Mouse (Mus musculus) heart, adult 2 months (tissue): ENCODE data around the gene Msi1. TPM values are rescaled to one million over a fixed set of nuclear protein-coding genes. Genes with fewer than 3 reads are reported as not detected.

Experiments used
- DNase-seq, 2 experiments: peaks; one replicate each; pipeline ENCODE4 v3.0.0; 2021
- H3K27ac ChIP-seq: fragments of 200-600 bp; 2 replicates; pipeline ENCODE4 v1.8.1; 2022
- H3K27me3 ChIP-seq: fragments of 200-500 bp; 2 replicates; pipeline ENCODE4 v1.6.1; 2012; ENCODE audit warnings: mild to moderate bottlenecking, low read length, inconsistent platforms, mixed read lengths; ENCODE audit not compliant: control insufficient read depth, insufficient read depth
- H3K36me3 ChIP-seq: fragments of 200-500 bp; 2 replicates; pipeline ENCODE4 v1.6.1; 2012; ENCODE audit warnings: low read length, inconsistent platforms; ENCODE audit not compliant: control insufficient read depth, insufficient read depth
- H3K4me1 ChIP-seq: fragments of 200-500 bp; 2 replicates; pipeline ENCODE4 v1.6.1; 2011; ENCODE audit warnings: low read length; ENCODE audit not compliant: control insufficient read depth, insufficient read depth
- H3K4me3 ChIP-seq: fragments of 200-600 bp; 2 replicates; pipeline ENCODE4 v1.8.1; 2022
- H3K79me2 ChIP-seq: fragments of 200-500 bp; replicated peaks from 2 replicates; pipeline ENCODE4 v1.6.1; 2012; ENCODE audit warnings: mild to moderate bottlenecking, inconsistent platforms, low read length, moderate library complexity, mixed read lengths; ENCODE audit not compliant: control insufficient read depth, insufficient read depth
- H3K9ac ChIP-seq: fragments of 200-500 bp; 2 replicates; pipeline ENCODE4 v1.6.1; 2012; ENCODE audit warnings: low read depth, mild to moderate bottlenecking, control low read depth, inconsistent platforms, low read length, mixed read lengths
- CTCF ChIP-seq: fragments of 200-600 bp; IDR thresholded peaks from 2 replicates; pipeline ENCODE4 v1.8.1; 2022; ENCODE audit warnings: antibody characterized with exemption, mild to moderate bottlenecking, moderate library complexity
- EP300 ChIP-seq: fragments of 200-500 bp; IDR thresholded peaks from 2 replicates; pipeline ENCODE4 v1.6.1; 2011; ENCODE audit warnings: low read depth, low read length, control low read depth; ENCODE audit not compliant: insufficient read depth
- POLR2A ChIP-seq: fragments of 200-500 bp; IDR thresholded peaks from 2 replicates; pipeline ENCODE4 v1.6.1; 2011; ENCODE audit warnings: mild to moderate bottlenecking, low read depth, low read length, control low read depth; ENCODE audit not compliant: insufficient read depth
- WGBS: fragments of 180-500 bp; shearing (Covaris S2); methylation state at CpG from one replicate; pipeline ENCODE4 v1.1.7; 2018; 5-methylcytosine and 5-hydroxymethylcytosine counted together
- intact Hi-C: fragments of 180-260 bp; cut with DNase I; formaldehyde crosslinking; loops from one replicate; pipeline ENCODE4 v1.15.1; 2025
- polyA plus RNA-seq: library from polyadenylated mRNA; depleted of rRNA; stranded (reverse); fragments of >200 nt; gene quantifications from 2 replicates; pipeline ENCODE4 v1.2.3, GENCODE M21; 2012
- total RNA-seq, 2 experiments: library from RNA; stranded (reverse); gene quantifications; 2 replicates each; pipeline ENCODE4 v1.2.3; 2021

Msi1 gene
- total and polyA plus RNA-seq, 3 experiments = 0.55 to 0.99 (median 0.61) TPM

DNA sequence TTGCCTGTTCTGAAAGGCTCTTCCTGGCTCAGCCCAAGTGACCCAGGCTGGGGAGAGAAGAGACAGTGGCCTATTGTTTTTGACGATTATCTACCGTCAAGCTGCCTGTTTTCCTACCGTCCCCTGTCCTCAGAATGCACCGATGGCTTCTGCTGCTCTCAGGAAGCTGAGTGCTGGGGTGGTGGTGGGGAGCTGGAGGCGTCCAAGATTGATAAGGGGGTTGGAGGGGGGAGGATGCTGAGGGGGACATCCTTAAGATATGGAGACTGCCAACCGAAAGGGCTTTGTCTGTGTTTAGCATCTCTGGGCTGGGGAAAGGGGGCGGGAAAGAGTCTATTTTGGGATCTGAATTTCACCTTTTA is 2.5 kb downstream of the Msi1 start:
- no peak for TF ChIP-seq CTCF
- no peak for TF ChIP-seq POLR2A
- no peak for TF ChIP-seq EP300
- WGBS = 42% methylated on average over 7 of the region's 7 CpGs
- peaks cover 17% of the 10 kb centered on the region for H3K27me3 ChIP-seq
- no peak overlapping the region for H3K9ac ChIP-seq
- intact Hi-C loops = no loop called here
- H3K27ac ChIP-seq = no peak overlapping the region
- no peak overlapping the region for H3K4me3 ChIP-seq
- H3K36me3 ChIP-seq = no peaks in the 10 kb centered on the region
- no peaks in the 10 kb centered on the region for H3K79me2 ChIP-seq
- H3K4me1 ChIP-seq = no peaks in the 10 kb centered on the region
- no peak for DNase-seq

- DNase-seq = no peak
- TF ChIP-seq EP300 (no peak), POLR2A (no peak), CTCF (no peak)
- no peaks in the 10 kb centered on the region for H3K36me3 ChIP-seq
- intact Hi-C loops = no loop called here
- H3K27ac ChIP-seq = no peak overlapping the region
- no peaks in the 10 kb centered on the region for H3K79me2 ChIP-seq
- H3K27me3 ChIP-seq = peaks cover 17% of the 10 kb centered on the region
- no peak overlapping the region for H3K9ac ChIP-seq
- 82% methylated on average over 11 of the region's 11 CpGs for WGBS
- no peaks in the 10 kb centered on the region for H3K4me1 ChIP-seq
- no peak overlapping the region for H3K4me3 ChIP-seq
Observed at GRCm38 (mm10) chr5:115432395-115432794, 3.0 kb downstream of the Msi1 start.

GRCm38 (mm10) chr5:115433191-115433590 is 3.8 kb downstream of the Msi1 start:
- H3K4me1 ChIP-seq = no peaks in the 10 kb centered on the region
- no peak for TF ChIP-seq EP300
- no peak for TF ChIP-seq CTCF
- no peak for TF ChIP-seq POLR2A
- intact Hi-C loops = no loop called here

DNA sequence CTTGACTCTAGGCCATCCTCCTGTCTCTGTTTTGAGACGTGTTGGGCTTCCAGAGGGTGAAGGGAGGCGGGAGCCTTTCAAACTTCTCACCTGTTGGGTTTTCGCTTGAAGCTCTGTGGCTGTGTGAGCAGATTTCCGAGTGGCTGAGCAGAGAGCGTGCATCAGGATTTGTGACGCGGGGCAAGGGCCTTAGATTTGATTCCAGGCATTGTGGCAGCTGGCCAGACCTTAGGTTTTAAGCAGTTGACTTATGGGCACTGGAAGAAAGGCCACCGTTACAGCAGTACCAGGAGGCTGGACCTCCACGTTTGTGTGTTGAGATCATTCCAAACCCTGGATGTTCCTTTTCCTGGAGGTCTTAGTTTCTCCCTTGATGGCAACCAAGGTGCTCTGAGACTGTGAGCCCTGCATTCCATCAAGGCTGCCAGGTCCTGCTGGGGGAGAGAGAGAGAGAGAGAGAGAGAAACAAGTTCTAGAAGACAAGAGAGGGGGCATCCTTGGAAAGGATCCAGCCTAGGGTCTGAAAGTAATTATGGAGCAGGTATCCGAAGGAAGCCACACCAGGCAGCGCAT is 5.0 kb downstream of the Msi1 start:
- H3K4me1 ChIP-seq = no peaks in the 10 kb centered on the region
- intact Hi-C loops = no loop called here
- H3K36me3 ChIP-seq = no peaks in the 10 kb centered on the region
- H3K9ac ChIP-seq = no peak overlapping the region
- no peak overlapping the region for H3K4me3 ChIP-seq
- H3K79me2 ChIP-seq = no peaks in the 10 kb centered on the region
- 85% methylated on average over 11 of the region's 11 CpGs for WGBS
- no peak overlapping the region for H3K27ac ChIP-seq
- no peak for TF ChIP-seq EP300
- no peak for TF ChIP-seq POLR2A
- TF ChIP-seq CTCF = no peak
- no peak for DNase-seq
- H3K27me3 ChIP-seq = peaks cover 8% of the 10 kb centered on the region

More at GRCm38 (mm10) chr5:115433191-115433590, 3.8 kb downstream of the Msi1 start:
- Histone ChIP-seq H3K79me2 (no peaks in the 10 kb centered on the region), H3K36me3 (no peaks in the 10 kb centered on the region), H3K9ac (no peak overlapping the region), H3K4me3 (no peak overlapping the region), H3K27ac (no peak overlapping the region), H3K27me3 (peaks cover 15% of the 10 kb centered on the region)
- no peak for DNase-seq
- 87% methylated on average over 8 of the region's 8 CpGs for WGBS

- no peak overlapping the region for H3K4me3 ChIP-seq
- no peak overlapping the region for H3K9ac ChIP-seq
- no peaks in the 10 kb centered on the region for H3K4me1 ChIP-seq
- no peak for DNase-seq
- peaks cover 4% of the 10 kb centered on the region for H3K27me3 ChIP-seq
- intact Hi-C loops = no loop called here
- TF ChIP-seq EP300 (no peak), CTCF (no peak), POLR2A (no peak)
- H3K79me2 ChIP-seq = no peaks in the 10 kb centered on the region
- WGBS = 78% methylated on average over 15 of the region's 15 CpGs
- H3K36me3 ChIP-seq = no peaks in the 10 kb centered on the region
- no peak overlapping the region for H3K27ac ChIP-seq
Observed at GRCm38 (mm10) chr5:115434853-115435754, 5.7 kb downstream of the Msi1 start.
